Mouse (Mus musculus): Measurements from ENCODE around the gene Arid1b. TPM values are rescaled to one million over a fixed set of nuclear protein-coding genes. Genes with fewer than 3 reads are reported as not detected.
A peak's percentile ranks its signal among the peaks of the same experiment; 100 is the strongest.

Arid1b gene
- polyA plus RNA-seq, 1 experiment from 2014 or later: 14.1 TPM

DNA sequence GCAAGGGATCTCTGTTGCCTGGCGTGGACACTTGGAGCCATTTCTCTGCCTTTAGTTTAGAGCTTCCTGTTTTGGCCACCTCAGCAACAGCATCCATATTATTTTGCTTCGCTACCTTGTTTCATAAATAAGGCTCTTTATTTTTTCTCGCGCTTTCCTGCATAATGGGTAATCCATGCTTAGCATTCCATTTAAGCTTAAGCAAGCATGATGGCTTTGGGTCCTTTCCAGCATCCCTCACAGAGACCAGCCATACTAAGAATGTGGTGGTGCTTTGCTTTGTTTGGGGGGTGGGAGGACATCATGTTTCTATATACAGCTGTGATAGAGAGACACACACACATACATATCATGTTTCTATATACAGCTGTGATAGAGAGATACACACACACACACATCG, 318.2 kb downstream of the Arid1b start:
- Histone ChIP-seq H3K9me3 (no peaks in the 10 kb centered on the region), H3K4me1 (replicated peaks) (peaks cover 32% of the 10 kb centered on the region), H3K27ac (replicated peaks) (0 out of 2 replicates have a peak overlapping the region, but pooled peaks have one; percentile 6), H3K4me3 (no peak overlapping the region), H3K4me2 (no peak overlapping the region), H3K9ac (no peak overlapping the region), H3K36me3 (peaks cover 45% of the 10 kb centered on the region), H3K27me3 (no peaks in the 10 kb centered on the region)
- ATAC-seq (ENCODE audit: low read depth): no peak
- 90% methylated on average over 5 of the region's 5 CpGs for WGBS

DNA sequence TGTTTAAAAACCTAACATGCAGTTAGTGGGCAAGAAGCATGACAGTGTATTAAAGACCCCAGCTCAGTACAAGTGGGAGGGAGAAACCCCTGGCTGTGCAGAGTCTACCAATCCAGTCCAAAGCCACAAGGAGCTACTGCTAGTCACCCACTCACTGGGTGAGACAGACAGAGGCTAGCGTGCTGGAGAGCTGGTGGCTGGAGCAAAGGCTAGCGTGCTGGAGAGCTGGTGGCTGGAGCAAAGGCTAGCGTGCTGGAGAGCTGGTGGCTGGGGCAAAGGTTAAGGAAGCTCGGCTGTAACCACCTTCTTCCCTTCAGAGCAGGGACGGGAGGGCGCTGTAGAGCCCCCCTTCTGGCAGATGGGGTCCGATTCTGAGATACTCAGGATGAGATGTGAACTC, 320.6 kb downstream of the Arid1b start:
- WGBS: 48% methylated on average over 7 of the region's 7 CpGs

DNA sequence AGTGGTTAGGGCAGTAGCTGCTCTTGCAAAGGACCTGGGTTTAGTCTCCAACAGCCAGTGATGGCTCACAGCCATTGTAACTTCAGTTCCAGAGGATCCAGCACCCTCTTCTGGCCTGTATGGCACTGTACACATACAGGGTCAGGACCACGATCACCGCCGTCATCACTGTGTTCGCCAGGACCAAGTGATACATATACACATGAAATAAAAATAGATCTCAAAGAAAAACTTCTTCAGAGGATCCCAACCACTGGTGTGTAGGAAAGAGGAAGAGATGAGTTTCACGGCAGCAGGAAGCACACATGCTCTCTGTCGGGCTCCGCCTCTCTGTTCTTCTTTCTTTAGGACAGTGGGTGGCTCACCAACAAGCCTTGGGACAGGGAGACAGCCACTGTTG, 322.4 kb downstream of the Arid1b start:
- Histone ChIP-seq H3K9ac (no peak overlapping the region), H3K4me3 (no peak overlapping the region), H3K36me3 (peaks cover 68% of the 10 kb centered on the region), H3K9me3 (no peaks in the 10 kb centered on the region), H3K27ac (replicated peaks) (no peak overlapping the region), H3K27me3 (no peaks in the 10 kb centered on the region), H3K4me2 (no peak overlapping the region), H3K4me1 (replicated peaks) (peaks cover 26% of the 10 kb centered on the region)
- 89% methylated on average over 7 of the region's 7 CpGs for WGBS
- no peak for ATAC-seq (ENCODE audit: low read depth)

More for the DNA sequence above, 320.6 kb downstream of the Arid1b start:
- Histone ChIP-seq H3K9me3 (no peaks in the 10 kb centered on the region), H3K27ac (replicated peaks) (no peak overlapping the region), H3K36me3 (peaks cover 56% of the 10 kb centered on the region), H3K4me1 (replicated peaks) (peaks cover 28% of the 10 kb centered on the region), H3K4me3 (no peak overlapping the region), H3K4me2 (no peak overlapping the region), H3K27me3 (no peaks in the 10 kb centered on the region), H3K9ac (no peak overlapping the region)
- ATAC-seq (ENCODE audit: low read depth): no peak

DNA sequence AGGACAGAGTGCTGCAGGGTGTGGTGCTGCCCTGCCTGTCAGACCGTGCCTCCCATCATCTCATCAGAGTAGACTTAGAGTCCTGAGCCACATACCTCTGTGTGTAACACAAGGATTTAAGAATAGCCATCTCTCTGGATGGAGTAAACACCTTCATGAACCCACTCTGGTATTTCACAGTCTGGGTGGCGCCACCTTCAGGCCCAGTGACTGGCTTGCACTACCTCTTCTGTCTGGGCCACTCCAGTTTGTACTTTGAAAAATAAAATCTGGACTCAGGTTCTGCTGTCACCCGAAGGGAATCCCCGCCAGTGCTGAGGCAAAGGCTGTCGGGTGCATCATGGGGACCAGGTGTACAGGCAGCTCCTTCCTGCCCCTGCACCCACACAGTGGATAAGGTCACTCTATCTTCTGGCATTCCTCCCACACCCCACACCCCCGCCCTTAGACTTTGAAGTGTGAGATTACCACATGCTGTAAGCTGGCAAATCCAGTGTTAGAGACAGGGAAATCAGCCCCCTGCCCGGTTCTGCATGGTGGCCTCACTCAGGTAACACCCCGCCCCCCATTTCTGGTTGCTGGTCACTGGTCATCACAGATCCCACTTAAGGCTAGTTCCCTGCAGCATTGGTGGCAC, 327.6 kb downstream of the Arid1b start:
- 0 out of 2 replicates have a peak overlapping the region, but pooled peaks have one; percentile 17 for H3K9ac ChIP-seq
- H3K4me1 ChIP-seq (replicated peaks): peaks cover 69% of the 10 kb centered on the region
- no peak overlapping the region for H3K4me2 ChIP-seq
- no peak overlapping the region for H3K4me3 ChIP-seq
- H3K27me3 ChIP-seq: peaks cover 7% of the 10 kb centered on the region; the same call in 1 of the 2 replicates
- 0 out of 2 replicates have a peak overlapping the region, but pooled peaks have one; percentile 38 for H3K27ac ChIP-seq (replicated peaks)
- no peak for ATAC-seq (ENCODE audit: low read depth)
- 83% methylated on average over 8 of the region's 8 CpGs for WGBS
- no peaks in the 10 kb centered on the region for H3K9me3 ChIP-seq
- peaks cover 50% of the 10 kb centered on the region for H3K36me3 ChIP-seq

DNA sequence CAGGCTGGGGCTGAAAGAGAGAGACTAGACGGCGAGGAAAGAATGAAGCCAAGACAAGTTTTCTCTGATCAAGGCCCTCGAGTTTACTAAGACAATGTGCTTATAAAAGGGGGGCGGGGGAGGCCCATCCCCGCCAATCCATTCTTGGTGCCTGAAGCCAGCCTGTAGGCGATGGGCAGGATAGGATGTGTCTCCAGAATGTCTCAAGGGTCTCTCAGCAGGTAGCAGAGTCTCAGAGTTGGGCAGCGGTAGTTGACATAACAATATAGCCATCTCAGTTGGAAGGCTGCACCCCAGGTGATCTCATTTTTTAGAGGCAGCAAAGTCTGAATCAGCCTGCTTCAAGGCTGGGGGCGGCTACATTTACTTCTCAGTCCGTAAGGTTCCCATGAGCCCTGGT, 328.5 kb downstream of the Arid1b start:
- Histone ChIP-seq H3K36me3 (peaks cover 50% of the 10 kb centered on the region), H3K27ac (replicated peaks) (0 out of 2 replicates have a peak overlapping the region, but pooled peaks have one; percentile 9), H3K4me1 (replicated peaks) (peaks cover 71% of the 10 kb centered on the region), H3K4me2 (no peak overlapping the region), H3K9me3 (no peaks in the 10 kb centered on the region), H3K4me3 (no peak overlapping the region), H3K9ac (no peak overlapping the region), H3K27me3 (peaks cover 13% of the 10 kb centered on the region)
- 61% methylated on average over 9 of the region's 9 CpGs for WGBS
- no peak for ATAC-seq (ENCODE audit: low read depth)

DNA sequence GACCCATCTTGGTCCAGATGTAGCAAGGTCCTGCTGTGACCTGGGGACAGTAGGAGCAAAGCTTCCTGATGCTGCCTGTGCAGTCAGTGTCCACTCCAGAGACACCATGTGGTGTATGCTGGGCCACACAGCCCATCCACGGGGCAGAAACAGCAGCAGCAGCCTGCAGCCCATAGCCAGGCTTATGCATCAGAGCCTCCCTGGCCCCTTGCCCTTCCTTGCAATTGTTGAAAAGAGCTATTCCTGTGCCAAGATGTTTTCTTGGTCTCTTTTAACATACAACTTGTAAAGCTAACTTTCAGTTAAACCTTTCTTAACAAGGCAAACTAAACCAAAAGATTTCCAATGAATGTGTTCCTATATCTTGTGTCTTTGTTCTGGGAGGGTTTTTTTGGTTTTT, 329.6 kb downstream of the Arid1b start:
- peaks cover 55% of the 10 kb centered on the region for H3K36me3 ChIP-seq
- H3K4me2 ChIP-seq: no peak overlapping the region
- no peak for ATAC-seq (ENCODE audit: low read depth)
- no peak overlapping the region for H3K4me3 ChIP-seq
- H3K9ac ChIP-seq: peak overlapping the region; percentile 4; the same call in 1 of the 2 replicates
- H3K27ac ChIP-seq (replicated peaks): peak overlapping the region; percentile 69
- peaks cover 20% of the 10 kb centered on the region for H3K27me3 ChIP-seq
- H3K4me1 ChIP-seq (replicated peaks): peaks cover 71% of the 10 kb centered on the region
- H3K9me3 ChIP-seq: no peaks in the 10 kb centered on the region
- WGBS: 10% methylated on average over 1 of the region's 1 CpGs

DNA sequence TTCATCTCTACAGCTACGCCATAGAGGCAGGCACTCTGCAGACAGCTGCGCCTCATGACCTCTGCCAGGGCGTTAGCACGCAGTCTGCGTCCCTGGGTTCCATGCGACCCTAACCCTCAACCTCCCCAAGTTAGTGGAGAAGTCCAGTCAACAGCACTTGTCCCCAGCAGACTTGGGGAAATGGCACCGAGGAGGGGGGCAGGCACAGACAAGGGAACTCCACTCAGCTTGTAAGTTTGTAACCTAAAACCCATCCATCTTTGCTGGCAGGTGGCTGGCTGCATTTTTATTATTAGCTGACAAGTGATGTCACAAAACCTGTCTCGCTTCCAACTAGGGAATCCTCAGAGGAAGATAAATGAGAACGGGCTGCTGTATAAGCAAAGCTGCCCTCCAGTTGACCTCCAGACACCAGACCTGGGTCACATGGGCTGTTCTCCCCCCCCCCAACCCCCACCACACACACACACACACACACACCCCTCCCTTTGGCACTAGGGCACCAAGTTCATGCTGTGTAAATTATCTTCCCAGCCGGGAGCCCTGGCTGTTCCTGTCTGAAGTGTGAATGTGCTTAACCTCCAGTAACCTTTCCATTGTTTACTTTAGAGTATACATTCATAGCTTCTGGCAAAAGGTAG, 330.2 kb downstream of the Arid1b start:
- H3K27ac ChIP-seq (replicated peaks): peak overlapping the region; percentile 69
- H3K9me3 ChIP-seq: no peaks in the 10 kb centered on the region
- H3K36me3 ChIP-seq: peaks cover 55% of the 10 kb centered on the region
- WGBS: 2% methylated on average over 10 of the region's 10 CpGs
- ATAC-seq (ENCODE audit: low read depth): peak; percentile 72
- H3K4me3 ChIP-seq: no peak overlapping the region
- peaks cover 71% of the 10 kb centered on the region for H3K4me1 ChIP-seq (replicated peaks)
- H3K4me2 ChIP-seq: no peak overlapping the region
- H3K9ac ChIP-seq: no peak overlapping the region
- H3K27me3 ChIP-seq: peaks cover 20% of the 10 kb centered on the region

DNA sequence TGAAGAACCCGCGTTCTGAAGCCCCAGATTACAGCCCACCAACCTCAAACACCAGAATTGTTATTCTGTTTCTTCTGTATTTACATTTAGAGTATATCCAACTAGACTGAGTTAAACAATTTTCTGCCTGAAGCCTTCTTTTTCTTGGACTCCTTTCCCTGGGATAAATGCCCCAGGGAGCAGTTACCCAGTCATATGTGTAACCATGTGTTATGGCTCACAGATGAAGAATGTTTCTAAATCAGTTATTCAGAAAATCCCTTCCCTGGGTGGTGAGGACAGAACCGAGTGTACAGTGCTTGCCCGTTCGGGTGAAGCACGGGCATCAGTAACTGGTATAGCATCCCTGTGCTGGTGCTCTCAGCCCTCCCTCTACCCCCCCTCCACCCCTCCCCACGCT, 332.6 kb downstream of the Arid1b start:
- Histone ChIP-seq H3K36me3 (peaks cover 58% of the 10 kb centered on the region), H3K4me1 (replicated peaks) (peaks cover 62% of the 10 kb centered on the region)
- WGBS: 78% methylated on average over 7 of the region's 7 CpGs

DNA sequence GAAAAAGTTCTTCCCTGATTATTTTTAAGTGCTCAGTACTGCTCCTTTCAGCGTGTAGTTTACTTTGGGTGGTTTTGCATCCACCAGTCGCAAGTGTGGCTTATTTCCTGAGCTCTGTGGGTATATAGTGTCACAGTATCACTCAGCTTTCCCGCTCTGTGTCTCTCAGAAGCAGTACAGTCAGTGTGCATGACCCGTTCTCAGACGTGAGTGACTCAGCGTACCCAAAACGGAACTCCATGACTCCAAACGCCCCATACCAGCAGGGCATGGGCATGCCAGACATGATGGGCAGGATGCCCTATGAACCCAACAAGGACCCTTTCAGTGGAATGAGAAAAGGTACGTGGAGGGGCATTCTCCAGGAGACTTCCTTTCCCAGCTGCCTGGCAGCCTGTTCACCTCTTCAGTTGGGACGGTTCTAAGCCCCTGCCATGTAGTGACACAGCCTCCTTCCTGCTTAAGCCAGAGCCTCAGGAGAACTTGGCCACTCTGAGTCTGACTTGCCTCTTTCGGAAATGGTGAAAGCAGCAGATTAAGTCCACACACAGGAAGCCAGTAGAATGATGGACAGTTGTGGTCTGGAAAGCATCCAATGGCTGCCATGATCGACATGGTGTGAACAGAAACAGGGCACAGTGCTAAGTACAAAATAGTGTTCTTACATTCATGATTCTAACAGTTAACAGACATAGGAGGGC, 333.5 kb downstream of the Arid1b start:
- Histone ChIP-seq H3K9me3 (no peaks in the 10 kb centered on the region), H3K4me2 (no peak overlapping the region), H3K4me3 (no peak overlapping the region), H3K27ac (replicated peaks) (no peak overlapping the region), H3K27me3 (peaks cover 20% of the 10 kb centered on the region), H3K9ac (no peak overlapping the region), H3K36me3 (peaks cover 60% of the 10 kb centered on the region), H3K4me1 (replicated peaks) (peaks cover 52% of the 10 kb centered on the region)
- no peak for ATAC-seq (ENCODE audit: low read depth)
- 87% methylated on average over 12 of the region's 12 CpGs for WGBS

More for the DNA sequence above, 332.6 kb downstream of the Arid1b start:
- Histone ChIP-seq H3K9ac (no peak overlapping the region), H3K27ac (replicated peaks) (no peak overlapping the region), H3K4me3 (no peak overlapping the region), H3K27me3 (peaks cover 20% of the 10 kb centered on the region), H3K4me2 (no peak overlapping the region), H3K9me3 (no peaks in the 10 kb centered on the region)
- ATAC-seq (ENCODE audit: low read depth): no peak

DNA sequence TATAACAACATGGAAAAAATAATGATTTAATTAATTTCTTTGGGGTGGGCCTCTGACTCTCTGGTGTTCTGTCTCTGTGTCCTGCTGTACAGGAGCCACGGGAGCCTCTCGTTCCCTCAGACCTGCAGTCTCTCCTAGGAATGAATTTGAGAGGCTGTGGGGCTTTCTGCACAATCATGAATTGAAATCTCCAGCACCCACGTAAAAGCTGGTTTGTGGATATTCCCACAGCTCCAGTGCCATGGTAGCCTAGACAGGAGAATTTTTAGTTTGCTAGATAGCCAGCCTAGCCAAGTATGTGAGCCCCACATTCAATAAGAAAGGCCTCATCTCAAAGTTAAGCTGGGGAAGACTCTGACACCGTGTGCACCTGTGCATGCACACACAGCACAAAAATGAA, 335.3 kb downstream of the Arid1b start:
- Histone ChIP-seq H3K4me1 (replicated peaks) (peaks cover 34% of the 10 kb centered on the region), H3K4me2 (no peak overlapping the region), H3K9ac (no peak overlapping the region), H3K27ac (replicated peaks) (no peak overlapping the region), H3K36me3 (peaks cover 68% of the 10 kb centered on the region), H3K4me3 (no peak overlapping the region), H3K27me3 (peaks cover 20% of the 10 kb centered on the region), H3K9me3 (no peaks in the 10 kb centered on the region)
- 73% methylated on average over 4 of the region's 4 CpGs for WGBS
- no peak for ATAC-seq (ENCODE audit: low read depth)

DNA sequence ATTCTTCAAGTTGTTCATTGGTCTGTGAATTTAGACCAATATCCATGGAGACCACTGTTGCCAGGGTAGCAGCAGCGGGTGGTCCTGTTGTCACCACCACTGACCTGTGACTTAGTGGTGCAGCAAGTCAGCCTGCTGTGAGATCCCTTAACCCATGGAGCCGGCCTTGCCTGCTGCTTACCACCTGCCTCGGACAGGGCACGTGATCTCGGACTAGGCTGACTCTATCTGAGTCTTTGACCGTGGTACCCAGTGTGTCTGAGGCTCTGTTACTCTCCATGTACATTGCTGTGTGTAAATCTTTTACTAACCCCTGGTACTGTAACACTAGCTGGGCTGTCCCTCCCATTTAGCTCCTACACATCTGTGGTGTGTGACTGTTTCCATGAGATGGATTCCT, 335.9 kb downstream of the Arid1b start:
- Histone ChIP-seq H3K27ac (replicated peaks) (no peak overlapping the region), H3K4me2 (no peak overlapping the region), H3K36me3 (peaks cover 74% of the 10 kb centered on the region), H3K4me1 (replicated peaks) (peaks cover 28% of the 10 kb centered on the region), H3K9me3 (no peaks in the 10 kb centered on the region), H3K9ac (no peak overlapping the region), H3K4me3 (no peak overlapping the region), H3K27me3 (peaks cover 20% of the 10 kb centered on the region)
- WGBS: 48% methylated on average over 6 of the region's 6 CpGs
- ATAC-seq (ENCODE audit: low read depth): no peak

DNA sequence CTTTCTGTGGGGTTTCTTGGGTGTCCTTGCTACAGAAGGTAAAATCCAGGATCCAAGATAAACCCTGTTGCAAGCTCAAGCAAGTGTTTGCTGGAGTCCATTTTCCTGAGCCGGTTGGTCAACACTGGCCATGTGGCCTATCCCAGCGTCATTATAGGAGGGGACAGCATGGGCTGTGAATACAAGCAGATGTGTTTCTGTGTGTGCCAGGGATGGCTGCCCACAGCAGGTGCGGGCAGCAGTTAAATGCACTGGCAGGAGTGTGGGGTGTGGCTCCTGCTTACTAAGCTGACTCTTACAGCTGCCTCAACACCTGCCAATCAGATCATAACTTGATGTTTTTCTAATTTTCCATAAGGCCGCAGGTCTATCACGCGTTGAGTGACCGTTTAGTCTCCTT, 336.5 kb downstream of the Arid1b start:
- H3K27me3 ChIP-seq: peaks cover 20% of the 10 kb centered on the region
- peaks cover 22% of the 10 kb centered on the region for H3K4me1 ChIP-seq (replicated peaks)
- H3K4me3 ChIP-seq: no peak overlapping the region
- no peak overlapping the region for H3K4me2 ChIP-seq
- no peak for ATAC-seq (ENCODE audit: low read depth)
- no peak overlapping the region for H3K27ac ChIP-seq (replicated peaks)
- peaks cover 80% of the 10 kb centered on the region for H3K36me3 ChIP-seq
- WGBS: 91% methylated on average over 7 of the region's 7 CpGs
- H3K9ac ChIP-seq: no peak overlapping the region
- H3K9me3 ChIP-seq: no peaks in the 10 kb centered on the region

All from neural tube, embryonic 13.5 days (tissue).